Mouse (Mus musculus): Measurements from ENCODE around the gene Srrd. TPM values are rescaled to one million over a fixed set of nuclear protein-coding genes. Genes with fewer than 3 reads are reported as not detected.

Srrd gene
- polyA plus RNA-seq, 1 experiment from 2014 or later: 19.3 TPM

DNA sequence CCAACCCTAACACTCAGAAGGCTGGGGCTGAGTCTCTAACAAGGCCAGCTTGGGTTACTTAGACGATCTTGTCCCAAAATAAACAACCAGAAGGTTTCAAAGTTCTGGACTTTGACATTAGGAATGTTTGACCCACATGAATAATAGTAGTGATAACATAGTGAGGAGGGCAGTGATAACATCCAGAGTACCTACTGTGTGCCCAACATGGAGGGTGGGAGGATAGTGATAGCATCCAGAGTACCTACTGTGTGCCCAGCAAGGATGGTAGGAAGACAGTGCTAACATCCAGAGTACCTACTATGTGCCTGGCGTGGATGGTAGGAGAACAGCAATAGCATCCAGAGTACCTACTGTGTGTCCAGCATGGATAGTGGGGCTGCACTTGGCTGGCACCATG is 49.0 kb downstream of the Srrd start:
- no peak for TF ChIP-seq CTCF (IDR thresholded peaks at IDR 0.05; ENCODE audit: low read depth)
- TF ChIP-seq EP300 (optimal IDR thresholded peaks at IDR 0.05): no peak
- Histone ChIP-seq H3K9me3 (ENCODE audit: control insufficient read depth, low read length) (no peaks in the 10 kb centered on the region), H3K36me3 (ENCODE audit: control insufficient read depth, insufficient read depth, low read length) (no peaks in the 10 kb centered on the region), H3K27ac (replicated peaks) (no peak overlapping the region), H3K9ac (ENCODE audit: low read length) (no peak overlapping the region), H3K4me3 (ENCODE audit: low read depth, low read length) (no peak overlapping the region), H3K4me1 (replicated peaks; ENCODE audit: control insufficient read depth, insufficient read depth) (no peaks in the 10 kb centered on the region), H3K27me3 (ENCODE audit: control insufficient read depth, insufficient read depth, low read length) (no peaks in the 10 kb centered on the region), H3K4me2 (replicated peaks; ENCODE audit: low read depth) (no peak overlapping the region)
- DNase-seq (ENCODE audit: low spot score): no peak
- 55% methylated on average over 2 of the region's 2 CpGs for WGBS
- ATAC-seq (ENCODE audit: low FRiP score, low TSS enrichment): no peak

DNA sequence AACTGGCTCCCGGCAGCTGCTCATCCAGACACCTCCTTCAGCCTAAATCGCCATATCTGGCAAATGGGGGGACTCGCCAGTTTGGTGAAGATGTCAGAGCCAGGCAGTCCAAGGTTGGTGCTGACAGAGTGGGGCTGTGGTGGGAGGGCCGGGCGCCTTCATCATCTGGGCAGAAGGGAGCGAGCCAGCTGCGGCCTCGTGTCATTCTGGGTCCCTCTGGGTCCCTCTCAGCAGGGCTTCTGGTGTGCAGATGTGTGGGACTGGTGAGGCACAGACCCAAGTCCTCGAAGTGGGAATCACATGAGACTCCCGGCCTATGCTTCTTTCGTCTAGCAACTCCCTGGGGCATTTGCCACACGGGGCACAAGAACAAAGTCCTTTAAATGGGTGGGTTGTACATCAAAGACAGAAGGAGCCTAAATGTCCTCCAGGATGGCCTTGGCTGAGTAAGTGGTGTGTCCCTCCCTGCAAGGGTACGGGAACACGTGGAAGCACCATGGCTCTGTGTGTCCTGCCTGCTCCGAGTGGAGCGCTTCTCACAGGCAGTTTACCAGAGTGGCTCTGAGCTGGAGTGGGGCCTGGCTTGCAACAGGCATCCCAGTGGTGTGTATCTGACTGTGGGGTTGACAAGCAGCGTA is 50.4 kb downstream of the Srrd start:
- peaks cover 4% of the 10 kb centered on the region; the same call in 1 of the 2 replicates for H3K4me1 ChIP-seq (replicated peaks; ENCODE audit: control insufficient read depth, insufficient read depth)
- no peaks in the 10 kb centered on the region for H3K27me3 ChIP-seq (ENCODE audit: control insufficient read depth, insufficient read depth, low read length)
- no peaks in the 10 kb centered on the region for H3K9me3 ChIP-seq (ENCODE audit: control insufficient read depth, low read length)
- WGBS: 83% methylated on average over 17 of the region's 17 CpGs
- no peak overlapping the region for H3K4me3 ChIP-seq (ENCODE audit: low read depth, low read length)
- no peak overlapping the region for H3K4me2 ChIP-seq (replicated peaks; ENCODE audit: low read depth)
- ATAC-seq (ENCODE audit: low FRiP score, low TSS enrichment) (no peak), DNase-seq (ENCODE audit: low spot score) (no peak)
- H3K27ac ChIP-seq (replicated peaks): no peak overlapping the region
- no peak for TF ChIP-seq CTCF (IDR thresholded peaks at IDR 0.05; ENCODE audit: low read depth)
- no peak for TF ChIP-seq EP300 (optimal IDR thresholded peaks at IDR 0.05)
- no peak overlapping the region for H3K9ac ChIP-seq (ENCODE audit: low read length)
- no peaks in the 10 kb centered on the region for H3K36me3 ChIP-seq (ENCODE audit: control insufficient read depth, insufficient read depth, low read length)

DNA sequence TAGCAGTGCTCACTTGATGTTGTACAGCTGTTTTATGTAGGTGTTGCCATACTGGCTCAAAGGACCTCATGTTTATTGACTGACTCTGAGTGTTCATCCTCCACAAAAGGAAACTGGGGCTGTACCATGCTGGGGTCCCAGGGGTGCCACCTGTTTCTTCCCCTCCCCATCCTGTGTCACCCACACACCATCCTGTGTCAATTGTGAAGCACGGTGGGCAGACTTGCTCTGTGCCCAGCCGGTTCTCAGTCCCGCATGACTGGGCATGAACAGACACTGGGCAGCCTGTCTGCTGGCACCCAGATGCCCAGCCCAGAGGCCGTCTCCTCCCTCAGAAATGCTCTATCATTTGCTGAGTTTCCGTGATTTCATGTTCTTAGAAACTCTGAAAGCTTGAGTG is 51.0 kb downstream of the Srrd start:
- no peak overlapping the region for H3K4me3 ChIP-seq (ENCODE audit: low read depth, low read length)
- H3K27me3 ChIP-seq (ENCODE audit: control insufficient read depth, insufficient read depth, low read length): no peaks in the 10 kb centered on the region
- ATAC-seq (ENCODE audit: low FRiP score, low TSS enrichment): no peak
- DNase-seq (ENCODE audit: low spot score): no peak
- TF ChIP-seq CTCF (IDR thresholded peaks at IDR 0.05; ENCODE audit: low read depth) (no peak), EP300 (optimal IDR thresholded peaks at IDR 0.05) (no peak)
- peaks cover 4% of the 10 kb centered on the region; the same call in 1 of the 2 replicates for H3K4me1 ChIP-seq (replicated peaks; ENCODE audit: control insufficient read depth, insufficient read depth)
- H3K36me3 ChIP-seq (ENCODE audit: control insufficient read depth, insufficient read depth, low read length): no peaks in the 10 kb centered on the region
- no peak overlapping the region for H3K4me2 ChIP-seq (replicated peaks; ENCODE audit: low read depth)
- no peaks in the 10 kb centered on the region for H3K9me3 ChIP-seq (ENCODE audit: control insufficient read depth, low read length)
- no peak overlapping the region for H3K9ac ChIP-seq (ENCODE audit: low read length)
- no peak overlapping the region for H3K27ac ChIP-seq (replicated peaks)
- 81% methylated on average over 5 of the region's 5 CpGs for WGBS

DNA sequence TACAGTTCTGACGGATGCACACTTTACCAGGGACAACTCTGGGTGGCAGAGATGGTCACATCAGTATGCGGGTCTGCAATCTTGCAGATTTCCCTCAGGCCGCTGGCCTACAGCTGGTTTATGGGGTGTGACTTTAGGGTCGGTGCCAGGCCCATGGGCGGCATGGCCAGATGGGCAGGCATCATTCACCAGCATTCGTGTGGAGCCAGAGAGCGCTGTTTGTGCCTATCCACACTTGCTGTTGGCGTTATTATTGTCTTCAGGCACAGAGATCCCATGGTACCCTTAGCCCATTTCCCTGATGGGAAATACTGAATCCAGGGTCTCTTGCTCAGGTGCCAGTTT is 52.3 kb downstream of the Srrd start:
- 88% methylated on average over 8 of the region's 8 CpGs for WGBS
- no peak overlapping the region for H3K27ac ChIP-seq (replicated peaks)
- no peak overlapping the region for H3K4me2 ChIP-seq (replicated peaks; ENCODE audit: low read depth)
- DNase-seq (ENCODE audit: low spot score): no peak
- ATAC-seq (ENCODE audit: low FRiP score, low TSS enrichment): no peak
- no peaks in the 10 kb centered on the region for H3K27me3 ChIP-seq (ENCODE audit: control insufficient read depth, insufficient read depth, low read length)
- peaks cover 4% of the 10 kb centered on the region; the same call in 1 of the 2 replicates for H3K4me1 ChIP-seq (replicated peaks; ENCODE audit: control insufficient read depth, insufficient read depth)
- H3K9me3 ChIP-seq (ENCODE audit: control insufficient read depth, low read length): no peaks in the 10 kb centered on the region
- no peaks in the 10 kb centered on the region for H3K36me3 ChIP-seq (ENCODE audit: control insufficient read depth, insufficient read depth, low read length)
- no peak overlapping the region for H3K9ac ChIP-seq (ENCODE audit: low read length)
- TF ChIP-seq EP300 (optimal IDR thresholded peaks at IDR 0.05): no peak
- H3K4me3 ChIP-seq (ENCODE audit: low read depth, low read length): no peak overlapping the region

DNA sequence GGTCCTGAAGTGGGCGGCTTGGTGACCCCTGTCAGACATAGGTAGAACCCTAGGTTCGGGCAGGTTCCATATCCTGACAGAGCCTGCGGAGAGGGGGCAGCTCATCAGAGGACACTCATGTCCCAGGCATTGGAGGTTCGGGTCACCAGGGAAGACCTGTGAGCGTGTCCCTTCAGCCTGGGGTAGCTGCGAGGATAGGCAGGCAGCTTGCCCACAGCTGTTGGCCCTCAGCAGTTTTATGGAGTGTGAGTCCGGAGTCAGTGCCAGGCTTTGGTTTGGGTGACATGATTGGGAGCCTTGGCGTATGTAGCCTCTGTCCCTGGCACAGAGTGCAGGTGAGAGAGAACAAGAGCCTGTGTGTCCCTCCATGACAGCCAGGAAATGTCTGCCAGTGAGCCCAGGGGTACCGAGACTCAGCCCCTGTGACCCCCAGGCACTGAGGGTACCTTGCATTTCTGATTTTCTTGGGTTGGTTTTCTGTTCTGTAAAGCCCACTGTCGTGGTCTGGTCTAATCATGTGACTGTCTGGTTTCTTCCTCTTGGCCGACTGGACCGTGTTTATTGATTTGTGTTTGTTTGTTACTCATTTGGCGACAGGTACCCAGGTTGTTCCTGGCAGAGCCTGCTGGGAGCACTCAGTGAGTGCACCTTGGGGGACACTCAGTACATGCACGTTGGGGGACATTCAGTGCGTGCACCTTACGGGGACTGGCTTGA is 52.9 kb downstream of the Srrd start:
- Histone ChIP-seq H3K9ac (ENCODE audit: low read length) (no peak overlapping the region), H3K9me3 (ENCODE audit: control insufficient read depth, low read length) (no peaks in the 10 kb centered on the region), H3K4me3 (ENCODE audit: low read depth, low read length) (no peak overlapping the region), H3K27me3 (ENCODE audit: control insufficient read depth, insufficient read depth, low read length) (no peaks in the 10 kb centered on the region), H3K4me1 (replicated peaks; ENCODE audit: control insufficient read depth, insufficient read depth) (peaks cover 4% of the 10 kb centered on the region; the same call in 1 of the 2 replicates), H3K36me3 (ENCODE audit: control insufficient read depth, insufficient read depth, low read length) (no peaks in the 10 kb centered on the region), H3K4me2 (replicated peaks; ENCODE audit: low read depth) (no peak overlapping the region; the same call in 1 of the 2 replicates), H3K27ac (replicated peaks) (no peak overlapping the region)
- WGBS: 80% methylated on average over 16 of the region's 16 CpGs
- no peak for TF ChIP-seq CTCF (IDR thresholded peaks at IDR 0.05; ENCODE audit: low read depth)
- no peak for TF ChIP-seq EP300 (optimal IDR thresholded peaks at IDR 0.05)
- no peak for DNase-seq (ENCODE audit: low spot score)
- ATAC-seq (ENCODE audit: low FRiP score, low TSS enrichment): no peak

DNA sequence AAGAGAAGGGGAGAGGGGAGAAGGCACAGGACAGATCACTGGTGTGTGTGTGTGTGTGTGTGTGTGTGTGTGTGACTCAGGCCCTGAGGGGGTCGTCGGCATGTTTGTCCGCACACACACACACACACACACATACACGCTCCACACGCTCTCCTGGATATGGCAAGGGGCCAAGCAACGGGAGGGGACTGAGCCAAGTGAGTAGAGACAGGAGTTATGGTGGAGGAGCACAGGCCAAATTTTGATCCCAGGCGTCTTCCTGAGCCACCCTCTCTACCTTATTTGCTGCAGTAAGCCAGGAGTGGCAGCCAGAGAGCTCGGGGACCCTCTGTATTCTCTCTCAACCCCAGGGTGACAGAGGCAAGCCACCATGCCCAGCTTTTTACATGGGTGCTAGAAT is 53.6 kb downstream of the Srrd start:
- no peak overlapping the region for H3K4me3 ChIP-seq (ENCODE audit: low read depth, low read length)
- DNase-seq (ENCODE audit: low spot score): peak; percentile 41
- no peaks in the 10 kb centered on the region for H3K9me3 ChIP-seq (ENCODE audit: control insufficient read depth, low read length)
- peaks cover 4% of the 10 kb centered on the region; the same call in 1 of the 2 replicates for H3K4me1 ChIP-seq (replicated peaks; ENCODE audit: control insufficient read depth, insufficient read depth)
- H3K27ac ChIP-seq (replicated peaks): no peak overlapping the region
- no peak for TF ChIP-seq CTCF (IDR thresholded peaks at IDR 0.05; ENCODE audit: low read depth)
- TF ChIP-seq EP300 (optimal IDR thresholded peaks at IDR 0.05): no peak
- WGBS: 28% methylated on average over 6 of the region's 8 CpGs
- no peak overlapping the region for H3K4me2 ChIP-seq (replicated peaks; ENCODE audit: low read depth)
- H3K27me3 ChIP-seq (ENCODE audit: control insufficient read depth, insufficient read depth, low read length): no peaks in the 10 kb centered on the region
- no peaks in the 10 kb centered on the region for H3K36me3 ChIP-seq (ENCODE audit: control insufficient read depth, insufficient read depth, low read length)
- ATAC-seq (ENCODE audit: low FRiP score, low TSS enrichment): no peak
- H3K9ac ChIP-seq (ENCODE audit: low read length): no peak overlapping the region

All from stomach, postnatal 0 days (tissue).